Mouse (Mus musculus) MEL-GATA-1-ER (cell line): ENCODE measurements around the gene Auts2.

Experiments used
- DNase-seq: peaks from one replicate; pipeline ENCODE4 v3.0.0-alpha.2; 2012; ENCODE audit warnings: low read depth; ENCODE audit errors: extremely low read depth

The Auts2 gene

DNA sequence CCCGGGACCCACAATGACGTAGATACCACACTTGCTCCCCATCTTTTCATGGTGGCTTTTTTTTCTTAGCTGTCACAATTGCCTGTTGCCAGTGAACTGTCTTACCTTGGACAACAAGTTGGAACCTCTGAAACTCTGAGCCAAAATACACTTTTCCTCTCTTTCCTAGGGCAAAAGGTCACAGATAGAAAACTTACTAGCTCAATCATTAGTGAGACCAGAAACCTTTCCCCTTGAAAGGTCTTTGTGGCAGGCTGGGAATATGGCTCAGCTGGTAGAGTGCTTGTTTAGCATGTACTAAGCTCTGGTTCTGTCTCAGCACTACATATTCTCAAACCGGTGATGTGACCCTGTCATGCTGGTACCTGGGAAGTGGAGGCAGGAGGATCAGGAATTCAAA, 93.1 kb downstream of the Auts2 start:
- no peak for DNase-seq

DNA sequence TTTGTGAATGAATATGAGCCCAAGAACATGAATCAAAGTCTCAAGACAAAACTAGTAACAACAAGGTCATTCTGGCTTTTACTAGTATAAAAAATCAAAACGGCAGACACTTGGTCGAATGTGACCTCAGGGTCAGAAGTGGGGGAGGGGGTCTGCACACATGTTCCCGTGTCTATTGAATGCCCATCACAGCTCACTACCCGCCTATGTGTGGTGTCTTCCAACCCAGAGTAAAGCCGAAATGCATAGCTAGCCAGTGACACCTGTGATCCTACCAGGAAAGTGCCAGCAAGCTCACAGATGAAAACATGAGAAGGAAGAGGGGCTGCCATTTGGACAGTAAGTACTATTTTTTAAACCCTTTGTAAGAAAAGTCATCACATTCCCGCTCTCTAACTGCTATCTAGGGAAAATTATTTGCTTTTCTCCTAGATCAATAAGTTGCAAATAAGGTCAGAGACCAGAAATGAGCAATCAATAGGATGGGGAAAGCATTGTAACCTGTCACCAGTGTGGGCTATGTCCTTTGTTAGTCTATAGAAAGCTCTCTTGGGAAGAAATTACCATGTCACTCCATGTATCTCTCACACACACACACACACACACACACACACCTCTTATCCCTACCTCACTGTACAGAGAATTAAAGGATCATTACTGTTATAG, 94.6 kb downstream of the Auts2 start:
- no peak for DNase-seq

DNA sequence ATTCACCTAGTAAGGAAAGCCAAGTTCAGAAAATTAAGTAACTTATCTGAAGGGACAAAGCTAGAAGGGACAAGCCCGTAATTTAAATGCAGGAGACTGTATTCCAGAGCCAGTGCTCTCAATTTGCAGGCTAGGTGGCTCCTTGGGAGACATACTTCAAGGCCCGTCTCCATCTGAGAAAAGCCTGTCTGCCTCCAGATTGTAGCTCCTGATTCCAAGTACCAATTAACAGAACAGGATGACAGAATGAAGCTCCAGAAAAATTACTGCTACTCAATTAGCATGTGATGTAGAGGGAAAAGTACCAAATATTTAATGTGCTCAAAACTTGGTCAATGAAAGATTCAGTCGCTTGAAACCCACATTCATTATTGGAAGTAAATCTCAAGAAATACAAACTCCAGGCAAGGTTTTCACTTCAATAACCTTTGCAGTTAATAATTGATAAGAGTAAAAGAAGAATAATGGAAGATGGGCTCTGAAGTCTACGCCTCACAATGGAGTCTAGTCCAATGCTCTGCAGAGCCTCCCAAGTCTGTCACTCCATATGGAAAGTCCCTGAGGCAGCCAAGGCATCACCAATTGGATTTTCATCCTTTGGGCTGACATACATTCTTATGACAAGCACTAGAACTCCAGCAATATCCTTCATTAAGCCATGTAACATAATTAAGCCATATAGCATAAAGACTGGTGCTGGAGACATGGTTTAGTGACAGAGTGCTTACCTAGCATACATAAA, 97.8 kb downstream of the Auts2 start:
- no peak for DNase-seq

DNA sequence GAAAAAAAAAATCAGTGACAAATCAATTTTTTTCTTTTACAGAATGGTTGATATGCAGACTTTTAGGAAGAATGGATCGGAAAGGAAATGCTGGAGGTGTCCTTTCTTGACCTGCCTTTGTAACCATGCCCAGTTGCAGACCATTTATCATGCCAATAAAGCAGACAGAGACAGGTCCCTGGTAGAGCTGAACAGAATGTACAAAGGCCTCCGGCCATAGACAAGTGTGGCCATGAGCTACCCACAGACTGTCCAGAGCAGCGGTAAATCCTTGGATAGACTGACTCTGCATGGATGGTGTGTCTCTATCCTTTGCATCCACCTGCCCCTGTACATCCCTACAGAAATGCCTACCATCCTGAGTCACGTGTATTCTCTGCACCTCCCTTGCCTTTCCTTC, 100.2 kb downstream of the Auts2 start:
- no peak for DNase-seq

DNA sequence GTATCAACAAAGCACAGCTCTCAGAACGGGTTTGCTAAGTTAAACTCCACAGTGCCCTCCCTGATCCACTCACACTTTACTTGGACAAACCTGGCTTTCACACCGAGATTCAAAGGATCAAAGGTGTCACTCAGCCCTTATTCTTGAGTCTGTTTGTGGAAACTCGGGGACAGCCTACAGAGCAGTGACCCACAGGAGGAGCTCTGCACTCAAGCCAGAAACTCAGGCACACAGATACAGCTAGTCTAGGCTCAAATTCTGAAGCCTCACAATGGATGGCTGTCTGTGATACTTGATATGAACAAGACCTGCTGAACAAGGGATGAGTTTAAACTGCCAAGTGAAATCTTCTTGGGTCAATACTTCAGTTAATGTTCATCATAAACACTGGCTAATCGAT, 104.7 kb downstream of the Auts2 start:
- DNase-seq: no peak

DNA sequence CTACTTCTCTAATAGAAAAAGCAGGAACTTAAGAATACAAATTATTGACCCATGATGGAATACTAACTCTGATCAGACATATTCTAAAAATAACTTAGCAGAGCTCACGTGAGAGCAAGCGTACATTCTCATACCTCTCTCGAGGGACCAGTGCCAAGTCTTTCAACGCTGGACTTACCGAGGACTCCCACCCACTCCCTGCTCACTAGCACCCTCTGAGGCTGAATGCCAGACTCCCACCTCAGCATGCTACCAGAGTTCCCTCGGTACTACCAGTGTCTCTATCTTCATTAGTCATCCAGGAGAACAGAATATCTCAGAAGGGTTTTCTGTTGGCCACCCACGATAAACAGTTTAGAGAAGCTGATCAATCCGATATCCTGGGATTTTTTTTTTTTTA, 105.2 kb downstream of the Auts2 start:
- DNase-seq: no peak

DNA sequence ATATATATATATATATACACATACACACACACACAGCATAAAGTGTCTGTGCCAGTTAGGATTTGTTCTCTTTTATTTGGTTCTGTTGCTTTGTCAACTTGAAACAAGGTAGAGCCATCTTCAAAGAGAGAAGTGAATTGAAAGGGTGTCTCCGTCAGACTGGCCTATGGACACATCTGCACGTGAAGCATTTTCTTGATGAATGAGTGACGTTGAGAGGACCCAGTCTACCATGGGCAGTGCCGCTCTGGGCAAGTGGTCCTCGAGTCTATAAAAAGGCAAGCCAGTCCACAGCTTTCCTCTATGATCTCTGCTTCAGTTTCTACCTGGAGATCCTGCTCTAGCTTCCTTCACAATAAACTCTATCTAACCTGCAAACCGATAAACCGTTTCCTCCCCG, 105.7 kb downstream of the Auts2 start:
- DNase-seq: no peak

DNA sequence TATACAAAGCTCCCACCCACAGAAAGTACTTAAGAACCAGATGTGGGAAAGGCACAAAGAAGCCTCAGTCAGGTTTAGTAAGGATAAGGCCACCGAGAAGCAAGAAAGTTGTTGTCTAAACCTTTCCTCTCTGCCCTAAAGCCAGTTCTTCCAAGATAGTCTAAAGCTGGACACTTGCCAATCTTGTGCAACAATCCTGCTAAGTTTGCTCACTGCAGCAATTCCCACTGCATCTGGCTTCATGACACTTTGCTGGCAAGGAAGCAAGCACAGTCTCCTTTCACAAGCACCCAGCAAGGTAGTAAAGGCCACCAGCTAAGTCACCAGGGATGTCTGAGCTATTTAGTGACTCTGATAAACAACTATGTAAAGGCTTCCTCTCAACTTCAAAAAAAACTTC, 106.2 kb downstream of the Auts2 start:
- DNase-seq: no peak

DNA sequence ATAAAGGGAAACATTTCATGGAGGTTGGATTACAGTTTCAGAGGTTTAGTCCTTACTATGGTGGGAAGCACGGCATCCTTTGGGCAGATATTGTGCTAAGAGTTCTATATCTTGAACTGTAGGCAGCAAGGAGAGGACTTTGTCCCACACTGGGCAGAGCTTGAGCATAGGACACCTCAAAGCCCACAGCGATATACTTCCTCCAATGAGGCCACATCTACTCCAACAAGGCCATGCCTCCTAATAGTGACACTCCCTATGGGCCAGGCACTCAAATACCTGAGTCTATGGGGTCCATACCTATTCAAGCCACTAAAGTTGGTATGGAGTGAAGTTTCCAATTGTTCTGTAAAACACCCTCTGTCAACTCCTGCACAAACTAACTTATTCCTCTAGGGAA, 106.7 kb downstream of the Auts2 start:
- DNase-seq: no peak

DNA sequence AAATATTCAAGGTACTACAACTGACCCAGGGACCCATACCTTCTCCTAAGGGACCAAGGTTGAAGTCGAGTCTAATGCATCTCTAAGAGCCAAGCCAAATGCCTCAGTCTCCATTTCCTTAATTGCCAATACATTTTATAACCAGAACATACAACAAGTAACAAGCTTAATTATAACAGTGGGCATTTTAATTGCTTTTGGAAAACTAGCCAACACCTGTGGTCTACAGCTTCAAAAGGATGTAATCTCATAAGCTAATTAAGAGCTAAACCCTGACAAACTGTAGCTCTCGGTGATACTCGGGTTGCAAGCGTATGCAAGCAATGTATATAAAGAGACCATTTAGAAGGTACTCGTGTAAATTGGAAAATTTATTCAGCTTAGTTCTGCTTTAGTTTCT, 107.7 kb downstream of the Auts2 start:
- no peak for DNase-seq

DNA sequence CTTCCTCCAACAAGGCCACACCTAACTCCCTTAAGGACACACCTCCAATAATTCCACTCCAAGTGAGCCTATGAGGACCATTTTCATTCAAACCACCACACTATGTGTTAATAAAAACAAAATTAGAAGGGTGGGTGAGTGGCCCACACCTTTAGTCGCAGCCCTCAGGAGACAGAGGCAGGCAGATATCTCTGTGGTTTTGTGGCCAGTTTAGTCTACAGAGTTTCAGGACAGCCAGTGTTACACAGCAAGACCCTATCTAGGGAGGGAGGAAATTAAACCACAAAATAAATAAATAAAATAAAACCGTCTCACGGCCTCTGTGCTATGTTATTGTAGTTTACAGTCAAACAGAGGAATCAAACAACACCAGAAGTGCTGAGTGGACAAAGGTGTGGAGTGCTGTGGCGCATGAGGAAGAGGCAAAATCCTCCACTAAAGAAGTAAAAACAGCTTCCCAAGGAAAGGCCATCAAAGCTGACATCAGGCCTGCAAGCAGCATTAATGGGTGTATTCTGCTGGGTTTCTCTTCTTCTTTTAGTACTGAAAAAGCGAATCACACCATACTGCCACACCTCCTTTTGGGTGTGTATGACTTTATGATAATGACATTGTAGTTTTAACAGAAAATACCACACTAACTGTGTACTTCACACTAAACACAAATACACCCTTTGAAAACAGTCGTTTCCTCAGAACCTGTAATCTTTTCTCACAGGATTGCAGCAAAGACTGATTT, 109.6 kb downstream of the Auts2 start:
- DNase-seq: no peak

DNA sequence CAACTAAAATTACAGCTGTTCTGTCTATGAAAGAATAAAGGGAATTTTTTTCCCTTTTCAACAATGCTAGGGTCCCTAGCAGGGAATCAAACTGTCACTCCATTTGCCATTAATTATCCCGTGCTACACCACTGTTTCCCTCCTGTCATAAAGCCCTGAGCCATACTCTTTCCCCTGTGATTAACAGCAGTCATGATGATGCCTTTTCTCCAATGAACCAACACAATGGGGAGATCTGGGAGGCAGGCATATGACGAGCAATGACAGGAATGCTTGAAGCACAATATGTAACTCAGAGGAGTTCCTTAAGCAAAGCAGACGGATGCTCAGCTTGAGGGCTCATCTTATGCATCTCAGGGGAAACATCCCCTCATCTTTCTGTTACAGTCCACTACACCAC, 113.8 kb downstream of the Auts2 start:
- DNase-seq: no peak

DNA sequence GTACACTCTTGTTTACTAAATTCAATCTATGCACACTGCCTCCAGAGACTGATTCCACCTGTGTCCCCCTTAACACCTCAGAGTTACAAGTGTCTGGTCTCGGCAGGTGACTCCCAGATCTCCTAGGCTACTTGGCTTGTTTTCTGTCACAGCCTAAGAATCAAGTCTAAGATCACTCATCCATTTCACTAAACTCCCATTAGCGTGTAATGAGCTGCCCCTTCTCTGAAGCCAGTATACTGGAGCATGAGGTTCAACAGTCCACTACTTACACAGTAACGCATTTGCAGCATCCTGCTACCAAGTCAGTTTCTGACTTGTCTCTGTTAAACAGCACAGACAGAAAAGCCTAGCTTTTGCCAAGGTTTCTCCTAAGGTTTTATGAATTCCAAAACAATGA, 116.8 kb downstream of the Auts2 start:
- DNase-seq: no peak

DNA sequence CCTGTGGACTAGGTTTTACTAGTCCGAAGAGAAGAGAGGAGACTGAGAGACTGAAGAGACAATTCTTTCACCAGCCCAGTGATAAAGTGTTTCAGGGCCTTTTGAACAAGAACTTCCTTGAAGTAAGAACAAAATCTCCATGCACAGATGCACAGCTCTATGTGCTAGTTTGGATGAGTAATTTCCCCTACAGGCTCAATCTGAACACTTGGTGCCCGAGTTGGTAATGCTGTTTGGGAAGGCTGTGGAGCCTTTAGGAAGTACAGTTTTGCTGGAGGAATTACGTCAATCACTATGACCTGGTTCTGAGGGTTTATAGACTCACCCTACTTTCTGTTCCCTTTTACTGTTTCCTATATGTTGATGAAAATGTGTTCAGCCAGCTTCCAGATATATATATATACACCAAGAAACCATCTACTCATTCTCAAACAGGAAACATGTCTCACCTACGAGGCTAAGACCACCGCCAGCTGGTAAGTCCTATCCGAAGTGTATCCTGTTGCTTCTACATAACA, 117.3 kb downstream of the Auts2 start:
- no peak for DNase-seq

DNA sequence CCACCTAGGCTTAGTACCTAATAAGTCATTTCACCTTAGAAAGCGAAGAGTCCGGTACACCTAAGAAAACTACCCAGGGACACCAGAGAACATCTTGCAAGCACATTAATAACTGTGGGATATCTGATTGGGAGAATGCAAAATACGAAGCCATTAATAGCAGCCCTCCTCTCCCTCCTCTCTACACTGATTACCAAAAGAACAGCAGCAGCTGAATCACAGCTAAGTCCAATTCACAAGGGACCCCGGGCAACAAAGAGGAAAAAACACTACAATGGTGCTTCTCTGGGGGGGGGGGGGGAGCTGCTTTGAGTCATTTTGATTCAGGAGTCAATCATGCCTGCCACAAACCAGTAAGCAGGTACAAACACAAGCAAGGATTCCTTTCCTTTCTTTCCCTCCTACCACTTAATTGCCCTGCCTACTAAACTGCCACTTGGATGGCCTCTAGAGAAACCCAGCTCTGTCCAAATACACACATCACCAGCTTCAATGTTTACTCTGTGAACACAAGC, 132.7 kb downstream of the Auts2 start:
- DNase-seq: no peak

DNA sequence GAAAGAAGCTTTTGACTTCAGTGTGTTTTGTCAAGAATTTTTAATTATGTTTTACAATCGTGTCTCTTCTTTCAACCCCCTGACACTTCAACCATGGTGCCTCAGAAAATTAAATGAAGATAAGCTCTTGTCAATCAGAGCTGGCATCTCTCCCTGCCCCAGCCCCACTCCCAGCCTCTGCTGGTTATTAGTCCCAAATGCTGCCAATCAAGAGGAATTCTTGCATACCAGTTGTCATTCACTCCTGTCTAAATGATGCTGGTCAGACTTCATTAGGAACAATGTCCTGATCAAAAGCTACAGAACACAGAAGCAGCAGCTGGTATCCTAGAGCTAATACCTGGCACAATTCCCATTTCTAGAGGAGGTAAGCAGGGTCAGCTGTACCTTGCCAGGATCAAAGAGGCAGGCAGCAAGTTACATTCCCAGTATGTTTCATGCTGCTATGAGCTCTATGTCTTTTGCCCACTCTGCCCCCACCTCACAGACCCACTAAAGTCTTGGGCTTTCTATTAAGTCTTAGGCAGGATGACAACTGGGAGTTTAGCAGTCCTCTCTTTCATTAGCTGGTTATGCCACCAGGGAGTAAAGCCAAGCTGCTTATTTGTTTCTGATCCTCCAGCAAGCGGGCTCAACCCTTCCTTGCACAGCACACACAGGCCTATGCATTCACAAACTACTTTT, 134.1 kb downstream of the Auts2 start:
- no peak for DNase-seq

DNA sequence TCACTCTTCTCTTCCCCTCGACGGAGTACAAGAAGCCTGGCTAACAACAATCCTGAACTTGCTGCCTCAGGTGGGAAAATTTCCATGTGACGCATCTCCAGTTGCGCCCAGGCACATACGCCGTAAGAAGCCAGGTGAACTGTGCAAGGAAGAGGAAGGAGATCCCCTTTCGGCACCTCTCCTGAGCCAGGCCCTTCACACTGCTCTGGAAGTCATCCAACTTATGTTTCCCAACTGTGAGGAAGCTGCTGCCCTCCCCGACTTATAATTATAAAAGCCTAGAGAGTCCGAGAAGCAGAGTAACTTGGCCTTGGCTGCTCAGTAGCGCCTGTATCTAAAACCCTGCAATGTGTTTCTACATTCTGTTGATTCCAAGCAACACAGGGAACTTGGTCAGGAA, 142.6 kb downstream of the Auts2 start:
- DNase-seq: no peak

DNA sequence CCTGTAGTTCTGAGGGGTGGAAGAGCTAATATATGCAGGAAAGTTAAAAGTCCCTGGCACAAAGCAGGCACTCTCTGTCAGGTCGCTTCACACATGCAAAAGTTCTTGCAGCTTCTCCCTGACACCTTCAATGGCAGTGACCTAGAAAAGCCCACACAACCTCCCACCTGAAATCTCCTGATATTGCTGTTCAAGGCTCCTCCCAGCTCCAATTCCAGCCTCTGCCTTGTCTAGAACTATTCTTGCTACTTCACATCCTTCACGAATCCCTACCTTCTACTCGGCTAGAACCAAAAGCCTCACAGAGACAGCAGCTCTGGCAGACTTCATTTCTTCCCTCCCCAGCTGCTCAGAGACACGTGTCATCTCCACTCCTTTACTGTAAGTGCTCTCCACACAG, 143.7 kb downstream of the Auts2 start:
- no peak for DNase-seq

DNA sequence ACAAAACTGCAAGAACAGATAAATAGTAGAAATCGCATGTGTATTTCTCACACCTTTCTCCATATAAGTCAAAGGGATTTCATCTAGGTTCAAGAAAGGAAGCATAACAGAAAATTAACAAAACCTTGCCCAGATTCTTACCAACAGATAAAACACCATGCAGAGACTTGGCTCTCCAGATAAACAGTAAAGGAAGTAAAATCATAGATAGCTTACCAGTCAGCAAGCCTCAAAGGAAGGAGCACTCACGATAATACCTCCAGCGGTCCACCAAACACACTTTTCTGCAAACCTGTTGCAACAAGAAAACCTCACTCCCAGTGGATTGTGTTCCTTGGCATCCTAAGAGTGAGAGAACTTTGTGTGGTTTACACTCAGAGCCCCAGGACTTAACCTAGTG, 147.2 kb downstream of the Auts2 start:
- DNase-seq: no peak

DNA sequence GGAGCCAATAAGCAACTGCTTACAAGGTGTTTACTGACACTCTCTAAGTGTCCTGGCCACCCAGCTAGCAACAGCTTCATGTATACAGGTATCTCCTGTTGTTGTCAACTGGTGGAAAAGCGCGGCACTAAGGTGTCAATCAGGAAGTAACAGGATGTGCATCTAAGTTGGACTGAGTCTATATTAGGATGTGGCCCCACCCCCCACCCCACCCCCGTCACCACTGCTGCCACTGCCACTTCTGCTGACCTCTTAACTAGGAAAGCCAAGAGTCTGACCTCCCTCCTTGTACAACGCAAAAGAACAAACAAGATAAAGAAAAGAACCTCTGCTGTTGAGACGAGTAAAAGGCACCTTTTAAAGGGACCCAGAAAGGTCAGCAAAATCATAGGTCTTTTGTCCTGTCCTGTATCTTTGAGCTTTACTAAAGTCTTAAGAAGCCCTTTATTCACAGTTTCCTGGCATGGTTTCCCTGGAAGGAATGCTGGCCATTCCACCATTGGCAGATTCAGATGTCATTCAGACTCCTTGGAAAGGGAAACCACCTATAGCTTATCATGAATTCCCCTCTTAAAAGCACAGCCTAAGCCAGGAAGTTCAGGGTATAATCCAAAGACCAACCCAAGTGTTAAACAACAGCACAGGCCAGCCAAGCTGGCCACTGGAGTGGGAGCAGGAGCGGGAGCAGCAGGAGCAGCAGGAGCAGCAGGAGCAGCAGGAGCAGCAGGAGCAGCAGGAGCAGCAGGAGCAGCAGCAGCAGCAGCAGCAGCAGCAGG, 148.2 kb downstream of the Auts2 start:
- no peak for DNase-seq
